Mouse (Mus musculus) small intestine, adult 2 months (tissue): ENCODE results near the gene Muc13.

Source experiments
- CTCF ChIP-seq: fragments of 200-500 bp; IDR thresholded peaks from 2 replicates; pipeline ENCODE4 v1.5.1; 2012; ENCODE audit warnings: low read depth, mild to moderate bottlenecking, control low read depth, inconsistent platforms, low read length, moderate library complexity, mixed read lengths; ENCODE audit not compliant: insufficient replicate concordance, insufficient read length; ENCODE audit errors: extremely low read depth
- POLR2A ChIP-seq: fragments of 200-500 bp; IDR thresholded peaks from 2 replicates; pipeline ENCODE4 v1.6.1; 2012; ENCODE audit warnings: low read depth, mild to moderate bottlenecking, control low read depth, inconsistent platforms, low read length, moderate library complexity

DNA sequence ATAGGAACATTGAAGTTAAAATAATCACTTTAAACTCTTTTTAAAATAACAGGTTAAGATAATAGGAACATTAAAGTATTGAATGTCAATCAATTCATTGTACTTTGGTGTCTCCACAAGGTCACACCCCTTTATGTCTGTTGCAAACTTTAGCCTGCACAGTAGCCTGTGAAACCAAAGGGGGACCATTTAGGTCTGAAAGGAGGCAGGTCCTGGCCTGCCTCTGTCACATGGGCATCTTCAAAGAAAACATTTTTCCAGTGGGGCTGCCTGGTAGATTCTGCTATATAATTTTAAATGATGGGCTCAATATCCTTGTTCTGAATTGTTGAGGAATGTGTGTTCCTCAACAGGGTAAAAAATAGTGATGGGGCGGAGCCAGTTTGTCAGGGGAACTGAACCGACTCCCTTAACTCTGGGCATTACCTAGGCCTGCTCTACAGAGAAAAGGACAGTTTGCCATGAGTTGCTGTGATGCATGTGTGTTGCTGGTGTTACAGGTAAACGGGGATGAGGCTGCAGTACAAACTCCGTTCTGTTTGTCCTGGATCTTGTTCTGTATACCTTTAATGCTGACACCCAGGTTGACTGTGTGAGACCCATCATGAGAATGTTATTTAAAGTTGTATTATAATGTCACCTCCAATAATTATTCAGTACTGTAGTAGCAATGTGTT is 22.9 kb upstream of the Muc13 start:
- no peak for TF ChIP-seq CTCF
- TF ChIP-seq POLR2A: no peak
